22 mouse cellular contexts compared by ENCODE assay signal in the genomic region with DNA sequence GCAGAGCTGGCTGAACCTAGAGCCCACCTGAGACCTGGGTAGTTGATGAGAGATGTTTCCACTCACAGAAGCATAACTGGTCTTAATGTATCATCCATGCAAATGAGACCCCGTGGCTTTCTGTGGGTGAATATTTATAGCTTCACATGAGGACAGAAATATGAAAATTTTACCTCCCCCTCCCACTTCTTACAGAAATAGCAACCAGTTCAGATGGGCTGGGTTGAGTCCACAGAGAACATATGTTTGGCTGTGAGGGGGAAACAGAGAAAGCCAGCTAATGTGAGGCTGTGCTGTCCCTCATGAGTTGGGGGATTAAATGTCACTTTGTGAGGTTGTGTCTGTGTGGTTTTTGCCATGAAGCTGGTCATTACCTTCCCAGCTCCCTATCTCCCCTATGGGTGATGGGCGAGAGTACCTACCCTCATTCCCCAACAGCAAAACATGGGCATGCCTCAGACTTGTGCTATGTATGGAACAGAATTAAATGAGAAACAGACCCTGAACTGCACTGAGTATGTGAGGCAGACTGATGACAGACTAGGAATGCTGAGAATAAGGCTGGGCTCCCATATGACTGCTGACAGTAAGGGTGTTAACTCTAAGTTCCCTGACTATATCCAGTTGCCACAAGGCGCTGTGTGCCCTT.
A peak's percentile ranks its signal among the peaks of the same experiment; 100 is the strongest.
DNase-seq lines count a peak whose midpoint lies in the region; ATAC-seq lines count a peak whose summit lies in the region.
"Had no signal": no experiment of that assay in that cellular context is flagged by ENCODE, and none has a peak within 500 bp of the region (broad histone marks: within the 10 kb centered on the region; RNA-seq: fewer than 3 reads in every experiment).

No protein-coding gene starts in this region.

- no peak overlapping the region for H3K4me3 ChIP-seq in kidney, embryonic 14.5 days (ENCODE audit: low read length)
- no peak overlapping the region for H3K4me3 ChIP-seq in hindbrain, embryonic 12.5 days
- H3K4me3 ChIP-seq: heart, embryonic 15.5 days; limb, embryonic 12.5 days; liver, embryonic 15.5 days; midbrain, embryonic 12.5 days; neural tube, embryonic 12.5 days had no signal

- no peaks in the 10 kb centered on the region for H3K9me3 ChIP-seq in kidney, embryonic 14.5 days (ENCODE audit: control insufficient read depth, low read length)
- no peaks in the 10 kb centered on the region for H3K9me3 ChIP-seq in hindbrain, embryonic 12.5 days (replicated peaks)
- H3K9me3 ChIP-seq: heart, embryonic 15.5 days; limb, embryonic 12.5 days; liver, embryonic 15.5 days; midbrain, embryonic 12.5 days; neural tube, embryonic 12.5 days had no signal

- 81% methylated on average over 3 of the region's 3 CpGs for WGBS in kidney, embryonic 14.5 days
- 76% methylated on average over 3 of the region's 3 CpGs for WGBS in hindbrain, embryonic 12.5 days

- DNase-seq in frontal cortex, adult 2 months (ENCODE audit: extremely low spot score in 1 of 2, low spot score in 1 of 2), result peak; percentile 23 to 31
- DNase-seq in frontal cortex, postnatal 25 days (ENCODE audit: low spot score in 2 of 2), result no peak
- peak; percentile 25 for DNase-seq in 3T3-L1 (ENCODE audit: low read depth, low spot score)
- DNase-seq in brain, adult 2 months (ENCODE audit: low read depth, low spot score), result peak; percentile 66
- DNase-seq in forelimb bud, embryonic 11.5 days (ENCODE audit: low read depth, low spot score), result peak; percentile 3
- DNase-seq: adrenal gland, postnatal 14 days; cerebellum, adult 11-12 months; cerebellum, postnatal 25 days; gastrocnemius, postnatal 36 days; heart, postnatal 4 days; right cerebral cortex, adult 18-20 months; thymus, adult 2 months had no signal

- H3K4me2 ChIP-seq in kidney, embryonic 14.5 days (replicated peaks; ENCODE audit: low read depth, low read length), result no peak overlapping the region
- H3K4me2 ChIP-seq in hindbrain, embryonic 12.5 days (replicated peaks), result no peak overlapping the region
- H3K4me2 ChIP-seq: heart, embryonic 15.5 days; limb, embryonic 12.5 days; liver, embryonic 15.5 days; midbrain, embryonic 12.5 days; neural tube, embryonic 12.5 days had no signal

- H3K9ac ChIP-seq in kidney, embryonic 14.5 days (ENCODE audit: low read depth, low read length), result no peak overlapping the region
- H3K9ac ChIP-seq in hindbrain, embryonic 12.5 days, result no peak overlapping the region
- H3K9ac ChIP-seq: heart, embryonic 15.5 days; limb, embryonic 12.5 days; liver, embryonic 15.5 days; midbrain, embryonic 12.5 days; neural tube, embryonic 12.5 days had no signal

- H3K4me1 ChIP-seq in kidney, embryonic 14.5 days (ENCODE audit: control insufficient read depth, insufficient read depth, low read length), result no peaks in the 10 kb centered on the region
- no peaks in the 10 kb centered on the region for H3K4me1 ChIP-seq in hindbrain, embryonic 12.5 days
- H3K4me1 ChIP-seq: heart, embryonic 15.5 days; limb, embryonic 12.5 days; liver, embryonic 15.5 days; midbrain, embryonic 12.5 days; neural tube, embryonic 12.5 days had no signal

- no peaks in the 10 kb centered on the region for H3K27me3 ChIP-seq in kidney, embryonic 14.5 days (ENCODE audit: control insufficient read depth, insufficient read depth, low read length)
- H3K27me3 ChIP-seq in hindbrain, embryonic 12.5 days, result no peaks in the 10 kb centered on the region
- H3K27me3 ChIP-seq: heart, embryonic 15.5 days; limb, embryonic 12.5 days; liver, embryonic 15.5 days; midbrain, embryonic 12.5 days; neural tube, embryonic 12.5 days had no signal

- no peaks in the 10 kb centered on the region for H3K36me3 ChIP-seq in kidney, embryonic 14.5 days (ENCODE audit: control insufficient read depth, insufficient read depth, low read length)
- H3K36me3 ChIP-seq in hindbrain, embryonic 12.5 days, result no peaks in the 10 kb centered on the region
- H3K36me3 ChIP-seq: heart, embryonic 15.5 days; limb, embryonic 12.5 days; liver, embryonic 15.5 days; midbrain, embryonic 12.5 days; neural tube, embryonic 12.5 days had no signal

- no peak overlapping the region for H3K27ac ChIP-seq in kidney, embryonic 14.5 days (ENCODE audit: low read depth, low read length)
- no peak overlapping the region for H3K27ac ChIP-seq in hindbrain, embryonic 12.5 days
- H3K27ac ChIP-seq: heart, embryonic 15.5 days; limb, embryonic 12.5 days; liver, embryonic 15.5 days; macrophage; midbrain, embryonic 12.5 days; neural tube, embryonic 12.5 days had no signal

- ATAC-seq in kidney, embryonic 14.5 days (ENCODE audit: low FRiP score, low TSS enrichment), result no peak
- ATAC-seq in hindbrain, embryonic 12.5 days (ENCODE audit: low FRiP score), result no peak
- ATAC-seq: hindbrain, embryonic 16.5 days; intestine, embryonic 16.5 days had no signal

Comparison
In these comparisons a context has a peak if more than half of its experiments do, and no peak if none do; other contexts are left out.
1. DNase-seq: peak in frontal cortex, adult 2 months (2 of 2), 3T3-L1 (single experiment), brain, adult 2 months (single experiment) and forelimb bud, embryonic 11.5 days (single experiment); none in frontal cortex, postnatal 25 days (0 of 2).